Mouse (Mus musculus) thymus, postnatal 14 days (tissue): Measurements from ENCODE around the gene Tex52.

ENCODE experiments used
- DNase-seq: peaks from one replicate; pipeline ENCODE4 v3.0.0; 2021

Tex52 gene

GRCm38 (mm10) chr6:128432356-128432915 lies 57.2 kb downstream of the Tex52 start:
- no peak for DNase-seq

GRCm38 (mm10) chr6:128433566-128433965 lies 58.3 kb downstream of the Tex52 start:
- no peak for DNase-seq
